Mouse (Mus musculus): ENCODE results near the gene Gpr183.

DNA sequence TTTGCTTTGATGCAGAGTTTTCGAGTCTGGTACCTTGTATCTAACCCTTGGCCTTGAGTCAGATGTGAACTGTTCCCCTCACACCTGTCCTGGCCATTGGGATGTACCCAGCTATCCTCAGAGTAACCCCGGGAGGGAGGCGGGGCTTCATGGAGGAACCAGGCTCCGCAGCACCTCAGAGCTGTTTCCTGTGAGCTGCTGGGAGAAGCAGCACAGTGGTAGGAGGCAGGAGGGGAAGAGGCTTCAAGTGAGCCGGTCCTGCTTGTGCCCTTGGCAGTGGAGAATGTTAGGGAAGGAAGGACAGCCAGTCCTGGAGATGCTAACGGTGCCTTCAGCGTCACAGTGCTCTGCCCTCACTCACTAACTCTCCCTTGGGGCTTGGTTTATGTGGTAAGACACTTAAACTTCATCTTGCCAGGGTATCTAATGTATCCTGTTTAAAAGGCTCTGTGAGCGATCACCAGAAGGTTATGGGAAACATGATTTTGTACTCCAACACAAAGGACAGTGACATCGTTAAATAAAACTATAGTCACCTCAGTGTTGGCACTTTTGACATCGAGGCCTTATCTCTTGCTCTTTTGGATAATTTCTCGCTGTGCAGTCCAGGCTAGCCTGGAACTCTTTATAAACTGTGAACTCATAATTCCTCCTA is 27.3 kb downstream of the Gpr183 start:
- TF ChIP-seq CTCF (IDR thresholded peaks at IDR 0.05; ENCODE audit: low read depth) (no peak), EP300 (IDR thresholded peaks at IDR 0.05; ENCODE audit: low read depth) (no peak)
